Mouse (Mus musculus): ENCODE measurements at regions not wholly inside any gene's neighbourhood (a gene's known extent, or its start where the extent isn't known, plus 50 kb on each side); places are given as distances from the start of the nearest gene placed in this dataset.

GRCm38 (mm10) chr6:12140596-12140995, 233.0 kb downstream of the Phf14 start:
- Histone ChIP-seq H3K4me3 (replicated peaks; ENCODE audit: low read length) (no peak overlapping the region), H3K4me1 (replicated peaks; ENCODE audit: low read depth, low read length) (no peaks in the 10 kb centered on the region), H3K27me3 (ENCODE audit: insufficient read depth, low read length) (no peaks in the 10 kb centered on the region), H3K9me3 (ENCODE audit: low read length) (no peaks in the 10 kb centered on the region), H3K36me3 (ENCODE audit: insufficient read depth, low read length) (no peaks in the 10 kb centered on the region)
- no peak for TF ChIP-seq POU5F1 (IDR thresholded peaks at IDR 0.05; ENCODE audit: borderline replicate concordance, low read length)
- no peak for TF ChIP-seq CTCF (conservative IDR thresholded peaks at IDR 0.05; ENCODE audit: low read length)
- no peak for TF ChIP-seq NANOG (IDR thresholded peaks at IDR 0.05; ENCODE audit: borderline replicate concordance, low read length)

GRCm38 (mm10) chr6:12145216-12145615, 237.6 kb downstream of the Phf14 start:
- no peaks in the 10 kb centered on the region for H3K27me3 ChIP-seq (ENCODE audit: insufficient read depth, low read length)
- H3K36me3 ChIP-seq (ENCODE audit: insufficient read depth, low read length), result no peaks in the 10 kb centered on the region
- no peak for TF ChIP-seq NANOG (IDR thresholded peaks at IDR 0.05; ENCODE audit: borderline replicate concordance, low read length)
- TF ChIP-seq POU5F1 (IDR thresholded peaks at IDR 0.05; ENCODE audit: borderline replicate concordance, low read length), result no peak
- TF ChIP-seq CTCF (conservative IDR thresholded peaks at IDR 0.05; ENCODE audit: low read length), result no peak
- no peaks in the 10 kb centered on the region for H3K9me3 ChIP-seq (ENCODE audit: low read length)
- H3K4me1 ChIP-seq (replicated peaks; ENCODE audit: low read depth, low read length), result no peaks in the 10 kb centered on the region
- no peak overlapping the region for H3K4me3 ChIP-seq (replicated peaks; ENCODE audit: low read length)

- no peak for TF ChIP-seq NANOG (IDR thresholded peaks at IDR 0.05; ENCODE audit: borderline replicate concordance, low read length)
- no peak for TF ChIP-seq POU5F1 (IDR thresholded peaks at IDR 0.05; ENCODE audit: borderline replicate concordance, low read length)
- no peak for TF ChIP-seq CTCF (conservative IDR thresholded peaks at IDR 0.05; ENCODE audit: low read length)
- no peak overlapping the region for H3K4me3 ChIP-seq (replicated peaks; ENCODE audit: low read length)
- no peaks in the 10 kb centered on the region for H3K4me1 ChIP-seq (replicated peaks; ENCODE audit: low read depth, low read length)
- H3K36me3 ChIP-seq (ENCODE audit: insufficient read depth, low read length), result no peaks in the 10 kb centered on the region
- no peaks in the 10 kb centered on the region for H3K27me3 ChIP-seq (ENCODE audit: insufficient read depth, low read length)
- no peaks in the 10 kb centered on the region for H3K9me3 ChIP-seq (ENCODE audit: low read length)
Observed at GRCm38 (mm10) chr6:12150613-12151333, 243.2 kb downstream of the Phf14 start.

GRCm38 (mm10) chr6:12163971-12164370, 256.4 kb downstream of the Phf14 start:
- Histone ChIP-seq H3K27me3 (ENCODE audit: insufficient read depth, low read length) (no peaks in the 10 kb centered on the region), H3K9me3 (ENCODE audit: low read length) (peaks cover 10% of the 10 kb centered on the region), H3K4me3 (replicated peaks; ENCODE audit: low read length) (no peak overlapping the region), H3K4me1 (replicated peaks; ENCODE audit: low read depth, low read length) (no peaks in the 10 kb centered on the region), H3K36me3 (ENCODE audit: insufficient read depth, low read length) (no peaks in the 10 kb centered on the region)
- TF ChIP-seq POU5F1 (IDR thresholded peaks at IDR 0.05; ENCODE audit: borderline replicate concordance, low read length), result no peak
- no peak for TF ChIP-seq NANOG (IDR thresholded peaks at IDR 0.05; ENCODE audit: borderline replicate concordance, low read length)
- no peak for TF ChIP-seq CTCF (conservative IDR thresholded peaks at IDR 0.05; ENCODE audit: low read length)

GRCm38 (mm10) chr6:12168533-12168932, 260.9 kb downstream of the Phf14 start:
- Histone ChIP-seq H3K4me1 (replicated peaks; ENCODE audit: low read depth, low read length) (no peaks in the 10 kb centered on the region), H3K4me3 (replicated peaks; ENCODE audit: low read length) (no peak overlapping the region), H3K36me3 (ENCODE audit: insufficient read depth, low read length) (no peaks in the 10 kb centered on the region), H3K9me3 (ENCODE audit: low read length) (peaks cover 8% of the 10 kb centered on the region), H3K27me3 (ENCODE audit: insufficient read depth, low read length) (no peaks in the 10 kb centered on the region)
- no peak for TF ChIP-seq NANOG (IDR thresholded peaks at IDR 0.05; ENCODE audit: borderline replicate concordance, low read length)
- no peak for TF ChIP-seq CTCF (conservative IDR thresholded peaks at IDR 0.05; ENCODE audit: low read length)
- no peak for TF ChIP-seq POU5F1 (IDR thresholded peaks at IDR 0.05; ENCODE audit: borderline replicate concordance, low read length)

- no peaks in the 10 kb centered on the region for H3K36me3 ChIP-seq (ENCODE audit: insufficient read depth, low read length)
- H3K4me1 ChIP-seq (replicated peaks; ENCODE audit: low read depth, low read length), result no peaks in the 10 kb centered on the region
- H3K9me3 ChIP-seq (ENCODE audit: low read length), result no peaks in the 10 kb centered on the region; the same call in 1 of the 2 replicates
- no peaks in the 10 kb centered on the region for H3K27me3 ChIP-seq (ENCODE audit: insufficient read depth, low read length)
- TF ChIP-seq POU5F1 (IDR thresholded peaks at IDR 0.05; ENCODE audit: borderline replicate concordance, low read length) (no peak), NANOG (IDR thresholded peaks at IDR 0.05; ENCODE audit: borderline replicate concordance, low read length) (no peak), CTCF (conservative IDR thresholded peaks at IDR 0.05; ENCODE audit: low read length) (no peak)
- no peak overlapping the region for H3K4me3 ChIP-seq (replicated peaks; ENCODE audit: low read length)
Observed at GRCm38 (mm10) chr6:12169431-12169830, 261.8 kb downstream of the Phf14 start.

- H3K9me3 ChIP-seq (ENCODE audit: low read length), result peaks cover 7% of the 10 kb centered on the region; the same call in 1 of the 2 replicates
- no peaks in the 10 kb centered on the region for H3K36me3 ChIP-seq (ENCODE audit: insufficient read depth, low read length)
- H3K4me1 ChIP-seq (replicated peaks; ENCODE audit: low read depth, low read length), result no peaks in the 10 kb centered on the region
- TF ChIP-seq CTCF (conservative IDR thresholded peaks at IDR 0.05; ENCODE audit: low read length) (no peak), POU5F1 (IDR thresholded peaks at IDR 0.05; ENCODE audit: borderline replicate concordance, low read length) (no peak), NANOG (IDR thresholded peaks at IDR 0.05; ENCODE audit: borderline replicate concordance, low read length) (no peak)
- no peaks in the 10 kb centered on the region for H3K27me3 ChIP-seq (ENCODE audit: insufficient read depth, low read length)
- H3K4me3 ChIP-seq (replicated peaks; ENCODE audit: low read length), result no peak overlapping the region
Observed at GRCm38 (mm10) chr6:12170722-12171121, 263.1 kb downstream of the Phf14 start.

GRCm38 (mm10) chr6:12171189-12171588, 263.6 kb downstream of the Phf14 start:
- H3K4me3 ChIP-seq (replicated peaks; ENCODE audit: low read length), result no peak overlapping the region
- no peaks in the 10 kb centered on the region for H3K36me3 ChIP-seq (ENCODE audit: insufficient read depth, low read length)
- peaks cover 7% of the 10 kb centered on the region; the same call in 1 of the 2 replicates for H3K9me3 ChIP-seq (ENCODE audit: low read length)
- no peaks in the 10 kb centered on the region for H3K4me1 ChIP-seq (replicated peaks; ENCODE audit: low read depth, low read length)
- no peak for TF ChIP-seq NANOG (IDR thresholded peaks at IDR 0.05; ENCODE audit: borderline replicate concordance, low read length)
- no peak for TF ChIP-seq CTCF (conservative IDR thresholded peaks at IDR 0.05; ENCODE audit: low read length)
- no peak for TF ChIP-seq POU5F1 (IDR thresholded peaks at IDR 0.05; ENCODE audit: borderline replicate concordance, low read length)
- H3K27me3 ChIP-seq (ENCODE audit: insufficient read depth, low read length), result no peaks in the 10 kb centered on the region

All from E14TG2a.4 (cell line).